Mouse (Mus musculus): ENCODE measurements around the gene Zfc3h1.

DNA sequence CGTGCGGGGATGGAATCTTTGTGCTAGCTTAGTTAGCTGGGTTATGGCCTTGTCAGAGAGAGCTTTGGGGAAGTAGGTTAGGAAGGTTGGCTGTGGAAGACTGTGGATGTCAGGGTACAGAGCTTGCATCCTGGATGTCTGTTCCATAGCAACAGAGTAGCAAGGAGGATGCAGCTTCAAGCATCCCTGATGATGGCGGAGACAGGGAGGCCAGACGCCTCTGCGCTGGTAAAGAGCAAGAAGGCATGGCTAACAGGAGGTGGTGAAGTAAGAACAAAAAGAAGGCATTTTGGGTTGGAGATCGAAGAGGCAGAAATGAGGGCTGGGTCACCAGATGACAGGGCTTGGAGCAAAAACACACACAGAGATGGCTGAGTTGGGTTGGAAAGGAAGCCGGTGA lies 83.9 kb downstream of the Zfc3h1 start:
- TF ChIP-seq POLR2A (IDR thresholded peaks at IDR 0.05; ENCODE audit: low read depth, low read length), result no peak
- no peak for TF ChIP-seq CTCF (IDR thresholded peaks at IDR 0.05; ENCODE audit: extremely low read depth, insufficient read length, insufficient replicate concordance, low read depth, low read length)

All from small intestine, adult 2 months (tissue).